ENCODE assay signal across 21 mouse cellular contexts in the genomic region with DNA sequence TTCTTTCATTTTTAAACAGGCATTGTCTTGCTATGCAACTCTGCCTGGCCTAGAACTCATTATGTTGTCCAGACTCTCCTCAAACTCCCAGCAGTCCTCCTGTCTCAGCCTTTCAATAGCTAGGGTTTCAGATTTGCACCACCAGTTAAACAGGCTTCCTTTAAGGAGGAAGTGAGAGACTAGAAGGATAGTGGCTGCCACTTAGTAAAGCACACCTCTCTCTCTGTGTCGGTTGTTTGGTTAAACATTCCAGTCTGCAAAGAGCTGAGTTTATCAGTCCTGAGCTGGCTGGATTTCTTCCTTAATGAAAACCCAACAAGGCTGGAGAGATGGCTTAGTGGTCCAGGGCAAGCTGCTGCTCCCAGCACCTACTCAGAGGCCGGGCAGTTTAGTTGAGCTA. TPM values are rescaled to one million over a fixed set of nuclear protein-coding genes. Genes with fewer than 3 reads are reported as not detected.
DNase-seq lines count a peak whose midpoint lies in the region; ATAC-seq and TF ChIP-seq lines count a peak whose summit lies in the region.
"Had no signal": no experiment of that assay in that cellular context is flagged by ENCODE, and none has a peak within 500 bp of the region (broad histone marks: within the 10 kb centered on the region; RNA-seq: fewer than 3 reads in every experiment).

No protein-coding gene starts in this region.

- no peaks in the 10 kb centered on the region for H3K4me1 ChIP-seq in intestine, embryonic 14.5 days (replicated peaks; ENCODE audit: control insufficient read depth, insufficient read depth, low read length)
- no peaks in the 10 kb centered on the region for H3K4me1 ChIP-seq in intestine, embryonic 15.5 days (replicated peaks)
- H3K4me1 ChIP-seq in lung, postnatal 0 days (ENCODE audit: insufficient read depth, low read depth, low read length), result no peaks in the 10 kb centered on the region
- no peaks in the 10 kb centered on the region for H3K4me1 ChIP-seq in olfactory bulb, adult 2 months (ENCODE audit: control insufficient read depth, insufficient read depth, low read length)
- no peaks in the 10 kb centered on the region for H3K4me1 ChIP-seq in embryonic facial prominence, embryonic 10.5 days
- H3K4me1 ChIP-seq: heart, embryonic 10.5 days; hindbrain, embryonic 12.5 days had no signal

- POLR2A ChIA-PET in Patski (lab: Charles Lee), result no interaction called here

- 57% methylated on average over 2 of the region's 2 CpGs for WGBS in intestine, embryonic 14.5 days
- 51% methylated on average over 2 of the region's 2 CpGs for WGBS in intestine, embryonic 15.5 days
- 37% methylated on average over 2 of the region's 2 CpGs for WGBS in lung, postnatal 0 days
- WGBS in olfactory bulb, adult 2 months, result 73% methylated on average over 2 of the region's 2 CpGs
- WGBS in embryonic facial prominence, embryonic 10.5 days, result 81% methylated on average over 2 of the region's 2 CpGs

- H3K9ac ChIP-seq in intestine, embryonic 14.5 days (ENCODE audit: low read length), result no peak overlapping the region
- no peak overlapping the region for H3K9ac ChIP-seq in intestine, embryonic 15.5 days
- no peak overlapping the region for H3K9ac ChIP-seq in lung, postnatal 0 days (replicated peaks; ENCODE audit: low read depth)
- H3K9ac ChIP-seq: hindbrain, embryonic 12.5 days had no signal

- no peak for TF ChIP-seq CTCF in lung, postnatal 0 days (IDR thresholded peaks at IDR 0.05)
- no peak for TF ChIP-seq CTCF in Patski (IDR thresholded peaks at IDR 0.05)
- TF ChIP-seq CTCF in olfactory bulb, adult 2 months (IDR thresholded peaks at IDR 0.05; ENCODE audit: insufficient read depth, low read depth, low read length), result no peak

- no peak for TF ChIP-seq EP300 in lung, postnatal 0 days (IDR thresholded peaks at IDR 0.05)

- CTCF ChIA-PET in Patski (lab: Charles Lee), result interaction anchor here (0.9 to 1.5 kb wide), 2 partner anchors 15 to 83 kb away, joined by 3 read pairs; no protein-coding TSS in a partner anchor

- H3K27ac ChIP-seq in intestine, embryonic 14.5 days (ENCODE audit: low read depth), result no peak overlapping the region
- H3K27ac ChIP-seq in intestine, embryonic 15.5 days, result no peak overlapping the region
- H3K27ac ChIP-seq in lung, postnatal 0 days (ENCODE audit: low read length), result no peak overlapping the region
- peak overlapping the region; percentile 25; the same call in 1 of the 2 replicates for H3K27ac ChIP-seq in olfactory bulb, adult 2 months (ENCODE audit: insufficient read depth, low read depth, low read length)
- H3K27ac ChIP-seq in embryonic facial prominence, embryonic 10.5 days (replicated peaks), result no peak overlapping the region
- H3K27ac ChIP-seq: heart, embryonic 10.5 days; hindbrain, embryonic 12.5 days had no signal

- ATAC-seq in intestine, embryonic 14.5 days (replicated peaks; ENCODE audit: low FRiP score, low TSS enrichment, low read depth), result no peak
- ATAC-seq in intestine, embryonic 15.5 days, result no peak
- ATAC-seq in lung, postnatal 0 days, result no peak
- peak; percentile 31 for ATAC-seq in Patski
- ATAC-seq: forebrain, embryonic 14.5 days; hindbrain, embryonic 16.5 days had no signal

- no peak overlapping the region for H3K4me2 ChIP-seq in intestine, embryonic 14.5 days (ENCODE audit: low read length)
- no peak overlapping the region for H3K4me2 ChIP-seq in intestine, embryonic 15.5 days (replicated peaks)
- no peak overlapping the region for H3K4me2 ChIP-seq in lung, postnatal 0 days (replicated peaks; ENCODE audit: low read depth, low read length)
- H3K4me2 ChIP-seq: hindbrain, embryonic 12.5 days had no signal

- H3K36me3 ChIP-seq in intestine, embryonic 14.5 days (ENCODE audit: control insufficient read depth, insufficient read depth, low read length), result peaks cover 54% of the 10 kb centered on the region
- peaks cover 13% of the 10 kb centered on the region; the same call in 1 of the 2 replicates for H3K36me3 ChIP-seq in intestine, embryonic 15.5 days
- H3K36me3 ChIP-seq in lung, postnatal 0 days (ENCODE audit: insufficient read depth, low read length), result peaks cover 9% of the 10 kb centered on the region; the same call in 1 of the 2 replicates
- peaks cover 82% of the 10 kb centered on the region for H3K36me3 ChIP-seq in embryonic facial prominence, embryonic 10.5 days (replicated peaks)

- no peaks in the 10 kb centered on the region for H3K27me3 ChIP-seq in intestine, embryonic 14.5 days (replicated peaks; ENCODE audit: control insufficient read depth, insufficient read depth, low read length)
- H3K27me3 ChIP-seq in intestine, embryonic 15.5 days (replicated peaks), result no peaks in the 10 kb centered on the region
- no peaks in the 10 kb centered on the region for H3K27me3 ChIP-seq in lung, postnatal 0 days (replicated peaks; ENCODE audit: insufficient read depth, low read length)
- H3K27me3 ChIP-seq in Patski, result no peaks in the 10 kb centered on the region
- H3K27me3 ChIP-seq in embryonic facial prominence, embryonic 10.5 days (replicated peaks; ENCODE audit: low read depth, poor library complexity, severe bottlenecking), result no peaks in the 10 kb centered on the region
- H3K27me3 ChIP-seq: hindbrain, embryonic 12.5 days had no signal

- H3K4me3 ChIP-seq in intestine, embryonic 14.5 days (ENCODE audit: low read depth, low read length), result no peak overlapping the region
- H3K4me3 ChIP-seq in intestine, embryonic 15.5 days (replicated peaks), result no peak overlapping the region
- H3K4me3 ChIP-seq in lung, postnatal 0 days (ENCODE audit: low read depth, low read length), result no peak overlapping the region
- H3K4me3 ChIP-seq in olfactory bulb, adult 2 months (ENCODE audit: insufficient read depth, low read depth, low read length), result no peak overlapping the region
- no peak overlapping the region for H3K4me3 ChIP-seq in embryonic facial prominence, embryonic 10.5 days
- H3K4me3 ChIP-seq: heart, embryonic 10.5 days; hindbrain, embryonic 12.5 days had no signal

- in situ Hi-C loops in Patski (cut with MboI; ENCODE audit: low pct_unique_long_range_greater_than_20kb), result no loop called here

- no peak for TF ChIP-seq POLR2A in olfactory bulb, adult 2 months (IDR thresholded peaks at IDR 0.05; ENCODE audit: insufficient read depth, low read depth, low read length)

- peak; percentile 18 for DNase-seq in intestine, embryonic 14.5 days (ENCODE audit: low spot score)
- peak; percentile 7 for DNase-seq in lung, postnatal 0 days (ENCODE audit: low spot score)
- no peak for DNase-seq in lung, adult 18-20 months
- DNase-seq in Patski (ENCODE audit: low read depth, low spot score), result no peak
- no peak for DNase-seq in embryonic facial prominence, embryonic 10.5 days (ENCODE audit: low spot score)
- no peak for DNase-seq in cerebellum, adult 11 months
- DNase-seq: adrenal gland, adult 2 months; adrenal gland, postnatal 36 days; cerebellum, adult 11-12 months; cerebellum, adult 9-10 months; cerebellum, postnatal 25 days; gastrocnemius, postnatal 10 days; heart, adult 18-20 months; heart, postnatal 10 days; heart, postnatal 4 days had no signal

- no peaks in the 10 kb centered on the region for H3K9me3 ChIP-seq in intestine, embryonic 14.5 days (ENCODE audit: control insufficient read depth, low read length)
- no peaks in the 10 kb centered on the region for H3K9me3 ChIP-seq in intestine, embryonic 15.5 days
- no peaks in the 10 kb centered on the region for H3K9me3 ChIP-seq in lung, postnatal 0 days (ENCODE audit: low read length)
- H3K9me3 ChIP-seq in embryonic facial prominence, embryonic 10.5 days, result no peaks in the 10 kb centered on the region
- H3K9me3 ChIP-seq: heart, embryonic 10.5 days; hindbrain, embryonic 12.5 days had no signal

RNA-seq across cellular contexts. Expression of a gene that starts 12.7 kb away (rescaled TPM):
- 18.2 and 25.4 TPM in 2 replicates for polyA plus RNA-seq in intestine, embryonic 14.5 days (2014; fragmentation: Nextera tagmentation; extraction: Ambion mirVana)
- polyA plus RNA-seq in intestine, embryonic 15.5 days (2015; fragmentation: Nextera tagmentation; extraction: Ambion mirVana), result 14.2 and 18.3 TPM in 2 replicates
- 7.2 and 8.0 TPM in 2 replicates for polyA plus RNA-seq in lung, postnatal 0 days (2015; fragmentation: Nextera tagmentation; extraction: Ambion mirVana)
- 17.1 TPM for polyA plus RNA-seq in Patski (2021)
- not detected in 2 replicates for polyA plus RNA-seq in olfactory bulb, adult 2 months (2012; ENCODE audit: insufficient read depth, insufficient read length, low replicate concordance, missing spikeins)
- 23.2 and 26.2 TPM in 2 replicates for polyA plus RNA-seq in embryonic facial prominence, embryonic 10.5 days (2016; fragmentation: Nextera tagmentation; extraction: Ambion mirVana)

RNA-seq across cellular contexts. Expression of a gene that starts 58.5 kb away (rescaled TPM):
- polyA plus RNA-seq in intestine, embryonic 14.5 days (2014; fragmentation: Nextera tagmentation; extraction: Ambion mirVana), result 241 and 252 TPM in 2 replicates
- 193 and 208 TPM in 2 replicates for polyA plus RNA-seq in intestine, embryonic 15.5 days (2015; fragmentation: Nextera tagmentation; extraction: Ambion mirVana)
- 166 and 167 TPM in 2 replicates for polyA plus RNA-seq in lung, postnatal 0 days (2015; fragmentation: Nextera tagmentation; extraction: Ambion mirVana)
- polyA plus RNA-seq in Patski (2021), result 335 TPM
- polyA plus RNA-seq in olfactory bulb, adult 2 months (2012; ENCODE audit: insufficient read depth, insufficient read length, low replicate concordance, missing spikeins), result not detected in 2 replicates
- polyA plus RNA-seq in embryonic facial prominence, embryonic 10.5 days (2016; fragmentation: Nextera tagmentation; extraction: Ambion mirVana), result 469 and 495 TPM in 2 replicates

RNA-seq across cellular contexts. Expression of a gene that starts 58.8 kb away (rescaled TPM):
- polyA plus RNA-seq in intestine, embryonic 14.5 days (2014; fragmentation: Nextera tagmentation; extraction: Ambion mirVana), result 39.2 and 43.6 TPM in 2 replicates
- 27.4 and 30.7 TPM in 2 replicates for polyA plus RNA-seq in intestine, embryonic 15.5 days (2015; fragmentation: Nextera tagmentation; extraction: Ambion mirVana)
- polyA plus RNA-seq in lung, postnatal 0 days (2015; fragmentation: Nextera tagmentation; extraction: Ambion mirVana), result 12.5 and 14.0 TPM in 2 replicates
- polyA plus RNA-seq in Patski (2021), result 30.8 TPM
- polyA plus RNA-seq in olfactory bulb, adult 2 months (2012; ENCODE audit: insufficient read depth, insufficient read length, low replicate concordance, missing spikeins), result not detected in 2 replicates
- polyA plus RNA-seq in embryonic facial prominence, embryonic 10.5 days (2016; fragmentation: Nextera tagmentation; extraction: Ambion mirVana), result 53.0 and 56.5 TPM in 2 replicates

Comparison
In these comparisons a context has a peak if more than half of its experiments do, and no peak if none do; other contexts are left out.
1. DNase-seq: peak in intestine, embryonic 14.5 days (single experiment) and lung, postnatal 0 days (single experiment); none in lung, adult 18-20 months (0 of 2), Patski (single experiment), embryonic facial prominence, embryonic 10.5 days (single experiment) and cerebellum, adult 11 months (single experiment).
2. RNA of a gene that starts 58.8 kb away (polyA plus RNA-seq): 53.0 to 56.5 TPM in embryonic facial prominence, embryonic 10.5 days, 39.2 to 43.6 TPM in intestine, embryonic 14.5 days, 30.8 TPM in Patski (single experiment), 27.4 to 30.7 TPM in intestine, embryonic 15.5 days and 12.5 to 14.0 TPM in lung, postnatal 0 days; not detected in olfactory bulb, adult 2 months; every median in the first group is over 10 times any median in the second.